Mouse (Mus musculus) layer of hippocampus, adult 9-11 months (tissue): Measurements from ENCODE around the gene Strbp.
"Not testable (repeated sequence)": the region's sequence is repeated elsewhere in the genome, so short reads cannot be mapped to it uniquely, and the experiment has no call there.

Experiments used
- DNase-seq: peaks from one replicate; pipeline ENCODE4 v3.0.0; 2022

Gene Strbp

GRCm38 (mm10) chr2:37518561-37519285 is 184.9 kb downstream of the Strbp start:
- DNase-seq = no peak

DNA sequence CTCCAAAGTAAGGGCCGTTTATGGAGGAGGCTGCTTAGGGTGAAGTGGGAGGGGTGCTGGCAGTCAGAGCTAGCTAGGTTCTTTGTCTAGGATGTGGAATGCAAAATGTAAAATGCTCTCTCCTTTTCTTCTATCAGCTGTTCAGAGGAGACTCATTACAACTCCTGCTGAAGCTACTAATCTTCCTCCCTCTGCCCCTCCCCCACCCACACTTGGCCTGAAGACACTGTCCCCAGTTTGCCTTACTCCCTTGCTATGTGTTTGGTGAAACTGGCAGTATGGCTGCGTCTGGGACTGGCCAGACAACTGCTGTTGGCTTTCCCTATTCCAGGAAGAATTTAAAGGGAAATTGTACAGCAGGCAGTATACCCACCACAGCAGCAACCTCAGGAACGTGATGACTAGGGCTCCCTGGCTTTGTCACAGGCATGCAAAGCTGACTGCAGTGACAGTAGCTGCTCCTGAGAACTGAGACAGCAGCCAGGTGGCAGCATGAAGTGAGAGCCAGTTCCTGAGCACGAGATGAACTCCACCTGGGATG is 186.7 kb downstream of the Strbp start:
- DNase-seq = peak; percentile 18

- DNase-seq = no peak
Observed at GRCm38 (mm10) chr2:37516030-37516710, 187.5 kb downstream of the Strbp start, which contains the start of gene Gpr21. TSS of gene Gpr21 (plus strand) at chr2:37516332.

DNA sequence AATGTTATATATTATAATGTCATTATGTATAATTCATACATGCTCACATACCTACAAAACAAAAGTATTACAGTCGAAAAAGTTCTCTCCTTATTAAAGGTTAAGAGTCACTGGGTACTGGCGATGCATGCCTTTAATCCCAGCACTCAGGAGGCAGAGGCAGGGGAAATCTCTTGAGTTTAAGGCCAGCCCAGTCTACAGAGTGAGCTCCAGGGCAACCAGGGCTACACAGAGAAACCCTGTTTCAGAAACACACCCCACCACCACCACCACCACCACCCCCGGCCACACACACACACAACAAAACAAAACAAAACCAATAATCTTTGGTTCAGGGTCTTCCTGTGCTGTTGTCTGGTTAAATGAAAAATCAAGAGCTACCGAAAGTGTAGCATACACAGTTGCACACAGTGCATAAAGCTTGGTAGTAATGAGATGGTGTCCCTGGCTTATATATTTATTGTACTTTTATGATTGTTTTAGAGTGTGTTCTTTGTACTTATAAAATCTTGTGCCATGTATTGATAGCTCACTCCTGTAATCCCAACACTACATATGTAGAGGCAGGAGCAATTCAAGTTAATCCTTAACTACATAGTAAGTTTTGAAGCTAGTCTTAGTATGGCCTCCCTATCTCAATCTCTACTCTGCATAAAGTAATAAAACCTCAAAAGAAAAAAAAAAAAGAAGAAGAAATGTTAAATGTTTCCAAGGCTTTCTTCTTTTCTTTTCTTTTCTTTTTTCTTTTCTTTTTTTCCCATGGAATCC is 192.3 kb downstream of the Strbp start:
- DNase-seq = no peak

GRCm38 (mm10) chr2:37505856-37506255 is 197.8 kb downstream of the Strbp start:
- not testable (repeated sequence) for DNase-seq

GRCm38 (mm10) chr2:37497321-37497720 is 206.3 kb downstream of the Strbp start:
- no peak for DNase-seq

GRCm38 (mm10) chr2:37488956-37489355 is 214.7 kb downstream of the Strbp start:
- no peak for DNase-seq

DNA sequence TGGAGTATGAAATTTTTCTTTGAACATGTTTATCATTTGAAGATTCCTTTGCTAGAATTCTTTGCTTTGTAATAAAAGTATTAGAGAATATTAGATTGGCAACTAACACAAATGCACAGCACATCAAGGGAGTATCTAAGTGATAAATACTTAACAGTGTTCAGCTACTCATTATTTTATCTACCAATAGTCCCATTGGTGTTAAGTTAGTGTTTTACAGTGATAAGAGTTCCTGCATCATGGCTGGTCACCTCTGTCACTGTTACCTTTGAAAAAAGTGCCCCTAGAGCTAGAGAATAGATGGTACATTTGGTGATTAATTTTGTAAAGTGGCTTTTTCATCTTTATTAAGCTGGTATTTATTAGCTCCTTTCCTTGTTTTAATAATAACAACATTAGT is 217.3 kb downstream of the Strbp start:
- DNase-seq = no peak

DNA sequence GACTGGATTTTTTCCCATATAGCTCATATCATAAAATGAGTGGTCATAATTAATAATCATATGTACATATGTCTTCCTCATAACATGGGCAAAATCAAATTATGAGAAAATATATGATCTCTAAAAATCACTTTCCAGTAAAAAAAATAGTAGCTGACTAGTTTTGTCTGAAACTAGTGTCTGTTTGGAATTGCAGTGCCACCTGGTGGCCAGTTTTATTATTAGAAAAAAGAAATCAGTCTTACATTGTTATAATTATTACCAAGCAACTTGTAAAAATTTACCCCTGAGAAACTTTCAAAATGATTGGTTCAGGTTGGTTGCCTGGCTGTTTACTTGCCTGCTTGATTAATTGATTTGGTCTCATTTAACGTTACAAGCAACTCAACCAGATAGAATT is 218.3 kb downstream of the Strbp start:
- no peak for DNase-seq

DNA sequence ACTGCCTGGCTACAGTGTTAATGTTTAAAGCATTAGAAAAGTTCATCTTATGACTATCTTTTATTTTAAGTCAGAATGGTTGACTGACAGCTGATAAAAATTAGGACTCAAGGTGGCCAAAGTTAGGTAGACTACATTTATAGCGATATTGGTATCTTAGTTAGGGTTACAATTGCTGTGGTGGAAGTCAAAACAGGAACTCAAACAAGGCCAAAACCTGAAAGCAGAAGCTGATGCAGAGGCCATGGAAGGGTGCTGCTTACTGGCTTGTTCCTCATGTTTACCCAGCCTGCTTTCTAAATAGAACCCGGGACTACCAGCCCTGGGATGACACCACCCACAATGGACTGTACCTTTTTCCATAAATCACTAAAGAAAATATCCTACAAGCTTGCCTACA is 219.5 kb downstream of the Strbp start:
- DNase-seq = no peak

DNA sequence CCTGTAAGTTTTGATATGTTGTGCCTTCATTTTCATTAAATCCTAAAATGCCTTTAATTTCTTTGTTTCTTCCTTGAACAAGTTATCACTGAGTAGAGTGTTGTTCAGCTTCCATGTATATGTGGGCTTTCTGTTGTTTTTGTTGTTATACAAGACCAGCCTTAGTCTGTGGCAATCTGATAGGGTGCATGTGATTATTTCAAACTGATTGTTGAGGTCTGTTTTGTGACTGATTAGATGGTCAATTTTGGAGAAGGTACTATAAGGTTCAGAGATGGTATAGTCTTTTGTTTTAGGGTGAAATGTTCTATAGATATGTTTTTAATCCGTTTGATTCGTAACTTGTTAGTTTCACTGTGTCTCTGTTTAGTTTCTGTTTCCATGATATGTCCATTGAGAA is 223.6 kb downstream of the Strbp start:
- DNase-seq = no peak

GRCm38 (mm10) chr2:37479559-37479958 is 224.1 kb downstream of the Strbp start:
- DNase-seq = no peak

GRCm38 (mm10) chr2:37466266-37466665 is 237.4 kb downstream of the Strbp start:
- no peak for DNase-seq

- DNase-seq = no peak
Observed at GRCm38 (mm10) chr2:37460707-37461106, 243.0 kb downstream of the Strbp start.

GRCm38 (mm10) chr2:37452376-37452760 is 251.3 kb downstream of the Strbp start:
- peak; percentile 12 for DNase-seq

DNA sequence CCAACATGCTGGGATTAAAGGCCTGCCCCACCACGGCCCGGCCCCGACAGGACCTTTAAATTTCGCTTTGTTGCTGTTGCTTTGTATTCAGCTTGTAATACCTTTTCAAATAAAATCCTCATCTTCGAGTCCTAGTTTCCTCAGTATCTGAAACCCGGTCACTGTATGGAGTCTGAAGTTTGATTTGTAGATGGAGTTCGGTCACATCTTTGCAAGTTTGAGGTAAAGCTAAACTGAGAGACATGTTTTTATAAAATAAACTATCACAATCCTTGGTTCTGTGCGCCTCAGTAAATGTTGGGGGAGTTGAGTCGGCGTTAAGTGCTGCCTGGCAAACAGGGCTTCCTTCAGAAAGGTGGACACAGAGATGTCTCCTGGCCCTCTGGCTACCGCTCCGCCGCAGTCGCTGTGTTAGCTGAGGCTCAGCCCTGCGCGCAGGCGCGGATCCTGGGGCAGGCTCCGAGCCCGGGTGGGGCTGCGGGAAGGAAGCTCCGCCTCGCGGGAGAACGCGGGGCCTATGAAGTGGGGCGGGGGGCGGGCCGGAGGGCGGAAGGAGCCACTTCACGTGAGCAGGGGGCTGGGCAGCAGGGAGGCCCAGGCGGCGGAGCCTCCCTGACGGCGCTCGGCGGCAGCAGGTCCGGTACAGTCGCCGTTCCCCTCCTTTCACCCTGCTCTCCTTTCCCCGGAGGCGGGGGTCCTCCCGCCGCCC is 251.8 kb downstream of the Strbp start:
- DNase-seq = peak; percentile 92

GRCm38 (mm10) chr2:37442611-37443591 is 260.8 kb downstream of the Strbp start, which contains the start of the genes Zbtb26, Zbtb6 and Rabgap1:
TSS of gene Zbtb26 (minus strand) at chr2:37443135.
TSS of gene Zbtb6 (minus strand) at chr2:37443171.
TSS of gene Rabgap1 (plus strand) at chr2:37443279.
- DNase-seq = peak; percentile 95
